Mouse (Mus musculus): ENCODE measurements at regions not wholly inside any gene's neighbourhood (a gene's known extent, or its start where the extent isn't known, plus 50 kb on each side); places are given as distances from the start of the nearest gene placed in this dataset.
"Not testable (repeated sequence)": the region's sequence is repeated elsewhere in the genome, so short reads cannot be mapped to it uniquely, and the experiment has no call there.

- ATAC-seq (ENCODE audit: low TSS enrichment): no peak
These were observed 584.8 kb upstream of the Pfkp start for GRCm38 (mm10) chr13:7233399-7233798.

DNA sequence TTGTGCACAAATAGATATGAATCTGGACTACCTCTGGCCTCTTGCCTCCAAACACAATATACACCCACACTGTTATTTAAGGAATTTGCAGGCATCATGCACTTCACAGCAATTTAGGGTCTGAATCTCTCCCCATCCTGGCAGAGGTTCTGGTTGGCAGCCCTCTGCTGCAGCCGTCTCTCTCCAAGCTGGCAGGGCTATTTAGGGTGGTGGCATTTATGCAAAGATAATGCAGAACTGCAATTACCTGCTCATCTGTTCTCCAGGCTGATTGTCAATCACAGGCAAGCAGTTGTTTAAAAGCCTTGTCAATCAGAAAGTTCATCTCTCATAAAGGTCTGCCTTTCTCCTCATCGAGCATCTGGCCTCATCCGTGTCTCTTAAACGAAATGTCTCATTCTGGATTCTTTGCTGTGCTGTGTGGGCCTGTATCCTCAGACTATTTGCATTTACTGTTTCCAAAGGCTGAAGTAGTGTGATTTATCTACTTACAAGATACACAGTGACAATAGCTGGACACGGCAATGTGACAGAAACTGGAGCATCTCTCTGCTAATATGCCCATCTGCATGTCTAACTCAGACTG lies 558.1 kb upstream of the Pfkp start:
- ATAC-seq (ENCODE audit: low TSS enrichment): peak; percentile 73

DNA sequence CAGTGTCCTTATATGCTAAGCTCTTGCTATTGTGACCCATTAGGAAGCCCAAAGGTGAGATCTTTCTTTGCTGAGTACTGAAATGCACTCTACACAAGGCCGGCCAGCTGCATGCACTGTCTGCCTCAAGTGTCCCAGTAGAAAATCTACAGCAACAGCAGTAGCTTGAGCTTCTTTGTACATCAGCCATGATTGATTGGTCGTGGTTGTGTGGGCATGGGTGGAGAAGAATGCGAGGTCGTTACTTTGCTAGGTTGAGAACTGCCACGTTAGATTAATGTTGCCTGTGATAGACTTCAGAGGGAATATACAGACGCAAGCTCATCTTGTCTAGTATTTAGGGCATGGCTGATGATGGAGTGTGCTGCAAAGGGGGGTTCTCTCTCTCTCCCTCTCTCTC lies 547.4 kb upstream of the Pfkp start:
- no peak for ATAC-seq (ENCODE audit: low TSS enrichment)

GRCm38 (mm10) chr13:7182216-7182751 lies 533.7 kb upstream of the Pfkp start:
- no peak for ATAC-seq (ENCODE audit: low TSS enrichment)

- ATAC-seq (ENCODE audit: low TSS enrichment): no peak
These were observed 527.1 kb upstream of the Pfkp start for GRCm38 (mm10) chr13:7175561-7176160.

GRCm38 (mm10) chr13:7170035-7170434 lies 521.5 kb upstream of the Pfkp start:
- ATAC-seq (ENCODE audit: low TSS enrichment): not testable (repeated sequence)

DNA sequence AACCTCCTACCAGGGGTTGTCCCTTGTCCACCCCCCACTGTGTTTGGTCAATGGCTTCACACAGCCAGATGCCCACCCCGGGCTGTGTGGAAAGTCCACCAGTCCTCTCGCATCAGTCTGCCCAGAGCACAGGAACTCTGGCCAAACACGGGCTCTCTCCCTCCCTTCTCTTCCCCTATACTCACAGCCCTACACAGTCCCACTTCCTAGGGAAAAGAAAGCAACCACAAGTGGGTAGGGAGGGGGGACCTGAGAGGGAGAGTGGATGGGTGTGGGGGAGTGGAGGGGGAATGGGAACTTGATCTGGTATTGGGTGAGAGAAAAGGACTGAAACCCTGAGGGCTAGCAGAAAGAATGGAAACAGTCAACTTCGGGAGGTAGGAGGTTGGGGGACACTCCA lies 497.8 kb upstream of the Pfkp start:
- ATAC-seq (ENCODE audit: low TSS enrichment): no peak

DNA sequence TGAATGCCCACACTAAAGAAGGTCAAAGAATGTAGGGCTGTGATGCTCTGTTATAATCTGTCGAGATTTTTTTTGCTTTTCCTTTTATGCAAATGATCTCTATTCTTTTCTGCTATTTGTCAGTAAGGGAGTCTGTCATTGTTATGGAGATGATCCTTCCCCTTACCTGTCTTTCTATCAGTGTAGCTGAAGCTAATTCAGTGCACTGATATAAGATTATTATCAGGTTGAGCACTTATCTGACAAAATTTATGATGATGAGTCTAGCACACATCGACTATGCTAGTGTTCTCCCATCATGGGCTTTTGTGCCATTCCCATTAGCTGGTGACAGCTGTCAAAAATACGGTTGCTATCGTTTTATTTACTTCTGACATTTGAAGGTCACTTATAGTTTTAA lies 462.0 kb upstream of the Pfkp start:
- no peak for ATAC-seq (ENCODE audit: low TSS enrichment)

GRCm38 (mm10) chr13:7103289-7103688 lies 454.7 kb upstream of the Pfkp start:
- no peak for ATAC-seq (ENCODE audit: low TSS enrichment)

DNA sequence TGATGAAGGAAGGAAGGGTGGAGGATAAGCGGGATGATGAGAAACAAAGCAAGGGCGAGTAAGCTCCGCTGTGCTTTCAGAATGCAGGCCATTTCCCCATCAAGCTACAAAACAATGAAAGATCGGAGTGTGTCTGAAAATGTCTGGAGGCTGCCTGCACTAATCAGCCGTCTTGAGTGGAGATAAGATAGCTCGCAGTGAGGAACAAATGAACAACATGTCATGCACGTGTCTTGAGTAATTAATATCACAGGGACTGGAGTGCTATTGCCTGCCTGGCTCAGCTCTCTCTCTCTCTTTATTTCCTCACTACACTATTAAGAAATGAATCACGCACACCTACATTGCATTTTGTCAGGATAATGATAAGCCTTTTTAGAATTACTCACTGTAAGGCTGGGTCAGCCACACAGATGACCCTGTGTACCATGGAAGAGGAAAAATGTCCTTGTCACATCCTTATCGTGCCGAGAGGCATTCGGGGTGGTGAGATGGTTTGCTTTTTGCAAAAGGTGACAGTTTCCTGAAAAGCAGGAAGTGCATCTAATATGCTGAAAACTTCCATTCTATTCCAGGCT lies 444.6 kb upstream of the Pfkp start:
- ATAC-seq (ENCODE audit: low TSS enrichment): no peak

GRCm38 (mm10) chr13:7090916-7091315 lies 442.3 kb upstream of the Pfkp start:
- peak; percentile 98 for ATAC-seq (ENCODE audit: low TSS enrichment)

DNA sequence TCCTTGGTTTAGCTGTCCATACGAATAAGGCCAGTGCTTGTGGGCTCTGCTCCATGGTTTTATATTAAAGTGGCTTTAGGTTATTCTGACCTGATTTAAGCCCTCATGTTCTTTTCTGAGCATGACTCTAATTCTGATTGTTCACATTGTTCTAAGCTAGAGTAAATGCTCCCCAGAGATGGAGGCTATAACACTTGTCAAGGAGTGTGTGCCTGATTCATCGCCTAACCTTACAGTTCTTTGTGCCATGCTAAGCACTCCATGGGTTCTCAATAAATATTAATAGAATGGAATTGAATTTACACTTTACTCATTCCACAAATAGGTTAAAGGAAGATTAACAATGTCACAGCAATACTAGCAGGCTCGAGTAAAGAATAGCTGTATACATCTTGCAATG lies 417.6 kb upstream of the Pfkp start:
- ATAC-seq (ENCODE audit: low TSS enrichment): no peak

GRCm38 (mm10) chr13:7063717-7064116 lies 415.1 kb upstream of the Pfkp start:
- ATAC-seq (ENCODE audit: low TSS enrichment): no peak

GRCm38 (mm10) chr13:7057545-7057944 lies 409.0 kb upstream of the Pfkp start:
- no peak for ATAC-seq (ENCODE audit: low TSS enrichment)

Measured in frontal cortex, adult (tissue).